Mouse (Mus musculus) neutrophil, adult 65 days (primary cell): ENCODE data around the gene Gfra1. TPM values are rescaled to one million over a fixed set of nuclear protein-coding genes. Genes with fewer than 3 reads are reported as not detected.

ENCODE experiments used
- total RNA-seq: library from RNA; stranded (reverse); gene quantifications from 2 replicates; pipeline ENCODE4 v1.2.4, GENCODE M21; 2023

Gfra1 gene
- total RNA-seq = 0.57 and 2.4 TPM in 2 replicates

DNA sequence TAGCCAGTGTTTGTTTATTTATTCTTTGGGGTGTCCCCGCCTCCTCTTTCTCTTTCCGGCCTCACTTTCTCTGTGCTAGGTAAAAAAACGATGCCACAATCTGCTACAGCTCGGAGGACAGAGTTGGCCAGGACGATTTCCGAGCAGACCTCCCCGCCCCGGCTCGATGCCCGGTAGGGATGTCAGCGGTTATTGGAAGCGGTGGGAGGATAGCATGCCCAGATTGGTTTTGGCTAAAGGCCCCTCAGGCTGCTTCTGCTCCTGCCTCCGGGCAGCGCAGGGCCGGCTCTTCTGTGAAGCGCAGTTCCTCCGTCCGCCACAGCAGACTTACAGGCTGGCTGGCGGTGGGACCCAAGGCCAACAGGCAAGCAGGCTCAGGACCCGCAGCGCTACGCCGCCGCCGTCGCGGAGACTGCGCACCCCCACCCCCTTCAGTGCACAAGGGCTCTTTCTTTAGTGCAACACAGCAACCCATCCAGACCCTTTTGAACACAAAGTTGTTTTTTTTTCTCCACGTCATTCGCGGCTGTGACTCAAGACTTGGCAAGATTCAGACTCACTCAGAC is at the start of gene Gfra1:
Gene Gfra1 (minus strand): TSS at position 414 of the 566 bp plus-strand sequence.

Other genes with a start within 250 kb of the Gfra1 start
- not detected in 2 replicates for gene Ccdc172, start 56.1 kb upstream of the Gfra1 start, total RNA-seq
- gene Pnlip, start 196.6 kb upstream of the Gfra1 start, total RNA-seq = not detected in 2 replicates